Mouse (Mus musculus) spleen, postnatal 14 days (tissue): ENCODE results near the gene Lca5.

Experiments used
- DNase-seq, 2 experiments: peaks; one replicate each; pipeline ENCODE4 v3.0.0; 2021 to 2022; ENCODE audit warnings: low spot score in 2 of 2

The Lca5 gene

GRCm38 (mm10) chr9:83389570-83389969 is 51.4 kb downstream of the Lca5 start:
- no peak for DNase-seq

GRCm38 (mm10) chr9:83386264-83386855 is 54.6 kb downstream of the Lca5 start:
- DNase-seq = no peak

GRCm38 (mm10) chr9:83385301-83385700 is 55.6 kb downstream of the Lca5 start:
- DNase-seq = no peak

GRCm38 (mm10) chr9:83383235-83383634 is 57.7 kb downstream of the Lca5 start:
- no peak for DNase-seq

GRCm38 (mm10) chr9:83382775-83383174 is 58.2 kb downstream of the Lca5 start:
- peak in 1 of 2 experiments; percentile 8 for DNase-seq

GRCm38 (mm10) chr9:83381317-83381716 is 59.6 kb downstream of the Lca5 start:
- no peak for DNase-seq

GRCm38 (mm10) chr9:83379661-83380060 is 61.3 kb downstream of the Lca5 start:
- no peak for DNase-seq

GRCm38 (mm10) chr9:83377132-83377531 is 63.8 kb downstream of the Lca5 start:
- no peak for DNase-seq

- DNase-seq = no peak
Measured at GRCm38 (mm10) chr9:83375522-83376176, 65.3 kb downstream of the Lca5 start.

GRCm38 (mm10) chr9:83370907-83371306 is 70.0 kb downstream of the Lca5 start:
- no peak for DNase-seq

GRCm38 (mm10) chr9:83368234-83368633 is 72.7 kb downstream of the Lca5 start:
- peak in 1 of 2 experiments; percentile 31 for DNase-seq

GRCm38 (mm10) chr9:83355802-83356201 is 85.1 kb downstream of the Lca5 start:
- DNase-seq = no peak

- no peak for DNase-seq
Measured at GRCm38 (mm10) chr9:83353316-83353715, 87.6 kb downstream of the Lca5 start.

GRCm38 (mm10) chr9:83351171-83351570 is 89.8 kb downstream of the Lca5 start:
- DNase-seq = no peak

- DNase-seq = no peak
Measured at GRCm38 (mm10) chr9:83350613-83351012, 90.3 kb downstream of the Lca5 start.

- DNase-seq = no peak
Measured at GRCm38 (mm10) chr9:83349905-83350304, 91.0 kb downstream of the Lca5 start.

- no peak for DNase-seq
Measured at GRCm38 (mm10) chr9:83349504-83349903, 91.4 kb downstream of the Lca5 start.

GRCm38 (mm10) chr9:83347521-83347920 is 93.4 kb downstream of the Lca5 start:
- DNase-seq = no peak

GRCm38 (mm10) chr9:83342491-83343370 is 98.2 kb downstream of the Lca5 start:
- no peak for DNase-seq
